Mouse (Mus musculus) layer of hippocampus, adult 9-11 months (tissue): ENCODE data around the gene Myo1f.

ENCODE experiments used
- DNase-seq: peaks from one replicate; pipeline ENCODE4 v3.0.0; 2022

The Myo1f gene

DNA sequence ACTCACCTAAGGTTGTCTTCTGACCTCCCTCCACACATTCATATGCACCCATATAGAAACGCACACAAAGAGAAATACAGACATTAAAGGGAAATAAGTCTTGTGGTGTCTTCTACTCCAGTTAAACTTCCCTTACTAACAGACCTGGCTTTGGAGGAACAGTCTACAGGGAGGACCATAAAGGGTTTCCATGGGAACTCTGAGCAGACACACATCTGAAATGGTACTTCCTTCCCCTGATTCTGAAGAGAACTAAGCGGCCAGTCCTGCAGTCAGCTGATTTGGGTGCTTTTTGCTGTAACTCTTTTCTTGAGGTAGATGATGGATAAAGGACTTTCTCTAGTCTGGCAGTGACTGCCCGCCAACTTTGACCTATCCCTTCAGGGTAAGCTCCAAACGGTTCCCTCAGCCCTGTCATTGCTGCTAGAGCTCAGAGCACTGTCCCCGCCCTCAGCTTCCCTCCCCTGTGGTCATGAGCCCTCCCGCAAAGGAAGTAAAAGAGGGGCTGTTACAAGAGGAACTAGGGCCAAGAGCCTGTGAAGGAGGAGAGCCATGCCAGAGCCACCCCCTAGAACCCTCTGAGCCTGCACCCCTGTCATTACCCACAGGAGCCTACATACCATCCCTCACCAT is at the start of gene Myo1f:
Gene Myo1f (plus strand): TSS at position 485 of the 633 bp plus-strand sequence.
- DNase-seq = peak; percentile 67

DNA sequence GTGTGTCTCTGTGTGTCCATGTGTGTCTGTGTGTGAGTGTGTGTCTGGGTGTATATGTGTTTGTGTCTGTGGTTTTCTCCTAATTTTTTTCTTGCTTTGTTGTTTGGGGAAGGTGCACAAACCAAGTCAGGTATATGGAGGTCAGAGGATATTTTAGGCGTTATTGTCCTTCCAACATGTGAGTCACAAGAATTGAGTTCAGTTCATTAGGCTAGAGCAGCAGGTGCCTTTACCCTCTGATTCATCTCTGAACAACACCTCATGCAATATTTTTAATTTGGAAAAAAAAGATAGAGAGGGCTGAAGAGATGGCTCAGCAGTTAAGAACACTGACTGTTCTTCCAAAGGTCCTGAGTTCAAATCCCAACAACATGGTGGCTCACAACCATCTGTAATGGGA is 47.1 kb upstream of the Myo1f start:
- DNase-seq = no peak

DNA sequence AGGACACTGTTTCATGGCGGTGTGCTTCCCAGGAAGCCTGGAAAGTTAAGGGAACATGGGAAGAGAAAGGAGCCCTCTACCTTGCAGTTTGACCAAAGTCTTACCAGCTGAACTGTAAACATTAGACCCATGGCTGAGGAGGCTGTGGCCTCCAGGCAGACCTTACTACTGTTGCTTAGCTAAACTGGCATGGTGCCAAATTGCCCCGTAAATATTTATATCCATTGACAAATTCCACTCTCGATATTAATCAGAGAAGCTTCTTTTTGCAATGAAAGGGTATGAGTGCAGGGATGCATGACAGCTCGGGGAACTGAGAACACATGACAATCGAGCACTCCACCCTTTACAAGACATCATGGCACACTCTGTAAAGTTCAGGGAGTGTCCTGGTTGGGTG is 45.3 kb upstream of the Myo1f start:
- no peak for DNase-seq

DNA sequence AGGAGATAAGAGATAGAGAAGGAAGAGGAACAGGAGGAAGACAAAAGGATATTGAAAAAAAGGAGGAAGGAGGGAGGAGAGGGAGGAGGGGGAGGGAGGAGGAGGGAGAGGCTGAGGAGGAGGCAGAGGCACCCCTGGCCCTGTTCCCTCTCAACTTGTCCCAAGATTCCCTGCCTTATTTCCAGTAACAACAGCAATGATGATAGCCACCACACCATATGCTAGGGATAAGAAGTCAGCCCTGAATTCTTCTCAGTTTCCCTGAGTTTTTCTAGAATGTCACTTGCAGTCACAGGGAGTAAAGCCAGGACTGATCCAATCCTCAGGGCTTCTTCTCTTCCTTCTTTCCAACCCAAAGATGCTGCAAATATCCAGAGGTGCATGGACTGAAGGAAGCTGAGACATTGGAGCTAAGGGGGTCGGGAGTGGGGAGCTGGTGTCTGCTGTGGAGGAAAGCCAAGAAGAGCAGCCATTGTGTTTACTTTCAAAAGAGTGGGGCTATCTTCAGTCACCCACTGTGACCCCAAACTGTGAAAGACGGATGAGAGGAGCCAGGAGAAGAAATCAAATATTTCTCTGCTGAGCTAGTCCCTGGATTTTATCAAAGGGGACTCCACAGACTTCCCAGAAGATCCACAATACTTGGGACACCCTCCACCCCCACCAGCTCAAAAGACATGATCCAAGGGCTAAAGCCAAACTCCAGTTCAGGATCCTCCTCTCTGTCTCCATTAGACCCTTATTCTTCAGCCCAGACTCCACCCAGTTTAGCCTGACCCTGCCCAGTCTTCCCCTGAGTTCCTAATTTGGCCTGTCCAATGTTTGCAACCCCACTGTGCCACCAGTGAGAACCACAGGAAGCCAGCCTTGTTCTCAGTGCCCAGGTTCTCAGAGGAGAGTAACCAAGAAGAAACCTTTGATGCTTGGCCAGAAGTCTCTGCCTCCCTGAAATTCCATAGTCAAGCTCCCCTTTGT is 42.8 kb upstream of the Myo1f start:
- DNase-seq = no peak

DNA sequence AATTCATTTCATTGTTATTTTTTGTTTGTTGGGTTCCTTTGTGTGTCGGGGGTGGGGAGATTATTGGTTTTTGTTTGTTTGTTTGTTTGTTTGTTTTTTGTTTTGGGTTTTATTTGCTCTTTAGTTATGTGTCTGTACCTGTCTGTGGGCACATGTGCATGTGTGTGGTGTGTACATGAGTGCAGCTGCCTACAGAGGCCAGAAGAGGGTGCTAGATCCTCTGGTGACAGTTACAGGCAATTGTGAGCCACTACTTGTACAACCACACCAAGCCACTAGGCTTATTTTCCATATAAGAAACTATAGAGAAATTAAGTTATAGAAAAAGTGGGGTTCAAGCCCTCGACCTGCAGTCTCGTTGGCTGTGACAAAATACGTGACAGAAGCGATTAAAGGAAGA is 41.6 kb upstream of the Myo1f start:
- DNase-seq = no peak

DNA sequence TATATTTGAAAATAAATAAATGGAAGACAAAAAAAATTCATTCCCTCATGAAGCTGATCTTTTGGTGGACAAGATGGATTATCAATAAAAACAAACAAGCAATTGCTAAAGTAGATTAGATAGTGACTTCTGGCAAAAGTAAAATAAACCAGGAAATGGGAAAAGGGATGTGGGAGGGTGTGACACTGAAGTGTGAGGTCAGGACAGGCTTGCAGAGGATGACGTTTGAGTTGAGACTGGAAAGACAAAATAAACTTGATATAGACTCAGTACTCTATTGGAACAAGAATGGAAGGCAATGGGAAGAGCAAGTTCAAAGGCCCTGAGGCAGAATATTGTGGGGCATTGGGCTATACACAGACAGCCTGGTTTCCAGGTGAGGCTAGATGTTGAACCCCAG is 35.1 kb upstream of the Myo1f start:
- no peak for DNase-seq

DNA sequence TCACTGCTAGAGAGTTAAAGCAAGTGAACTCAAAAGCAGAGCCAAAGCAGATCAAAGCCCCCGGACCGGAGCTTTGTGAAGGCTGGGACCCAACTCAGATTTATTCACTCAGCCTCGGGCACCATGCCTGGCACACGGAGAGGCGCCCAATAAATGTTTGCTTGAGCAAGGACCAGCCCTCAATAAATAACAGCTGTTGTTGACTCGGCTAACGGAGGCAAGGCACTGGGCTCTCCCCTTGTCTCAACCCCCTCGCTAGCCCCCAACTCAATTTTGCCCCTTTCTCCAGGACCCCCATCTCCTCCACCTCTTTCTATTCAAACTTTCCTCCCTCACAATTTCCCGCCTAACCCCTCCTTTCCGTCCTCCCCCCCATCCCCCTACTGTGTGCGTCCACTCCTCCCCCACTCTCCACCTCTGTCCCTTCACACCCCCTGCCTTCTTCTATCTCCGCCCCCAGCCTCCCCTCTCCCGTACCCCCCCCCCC is 32.0 kb upstream of the Myo1f start:
- DNase-seq = no peak

DNA sequence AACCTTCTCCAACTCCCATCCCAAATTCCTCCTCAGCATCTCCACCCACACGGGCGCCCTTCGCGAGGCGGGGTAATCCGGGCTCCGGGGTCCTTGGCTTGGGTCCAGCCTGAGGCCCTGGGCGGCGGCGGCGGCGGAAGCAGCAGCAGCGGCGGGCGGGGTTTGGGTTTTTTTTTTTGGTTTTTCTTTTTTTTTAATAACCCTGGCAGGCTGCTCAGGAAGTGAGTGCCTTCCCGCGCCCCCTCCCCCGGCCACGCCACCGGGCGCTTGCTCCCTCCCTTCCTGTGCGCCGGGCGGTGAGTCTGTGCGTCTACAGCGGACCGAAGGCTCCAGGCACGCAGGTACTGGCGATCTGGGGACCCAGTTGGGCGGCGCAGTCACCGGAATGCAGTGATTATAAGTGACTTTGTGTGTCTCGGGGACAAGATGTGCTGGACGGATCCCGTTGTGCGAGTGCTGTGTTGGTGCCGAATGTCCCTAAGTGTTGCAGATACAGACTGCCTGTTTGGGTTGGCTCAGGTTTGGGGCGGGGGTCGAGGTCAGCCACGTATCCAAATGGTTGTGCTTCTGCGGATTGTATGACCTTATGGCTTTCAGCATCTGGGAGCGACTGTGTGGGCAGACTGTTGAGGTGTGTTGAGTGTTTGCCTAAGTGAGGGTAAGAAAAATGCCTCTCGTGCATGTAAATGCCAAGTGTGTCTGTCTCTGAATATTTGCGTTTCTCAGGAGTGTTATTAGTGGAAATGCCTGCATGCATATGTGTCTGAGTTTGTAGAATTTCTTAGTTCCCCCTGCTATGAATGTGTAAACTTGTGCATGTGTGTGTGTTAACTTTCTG is 31.4 kb upstream of the Myo1f start, which contains the start of gene Adamts10:
Gene Adamts10 (plus strand): TSS at position 287 of the 838 bp plus-strand sequence.
- peak; percentile 40 for DNase-seq

DNA sequence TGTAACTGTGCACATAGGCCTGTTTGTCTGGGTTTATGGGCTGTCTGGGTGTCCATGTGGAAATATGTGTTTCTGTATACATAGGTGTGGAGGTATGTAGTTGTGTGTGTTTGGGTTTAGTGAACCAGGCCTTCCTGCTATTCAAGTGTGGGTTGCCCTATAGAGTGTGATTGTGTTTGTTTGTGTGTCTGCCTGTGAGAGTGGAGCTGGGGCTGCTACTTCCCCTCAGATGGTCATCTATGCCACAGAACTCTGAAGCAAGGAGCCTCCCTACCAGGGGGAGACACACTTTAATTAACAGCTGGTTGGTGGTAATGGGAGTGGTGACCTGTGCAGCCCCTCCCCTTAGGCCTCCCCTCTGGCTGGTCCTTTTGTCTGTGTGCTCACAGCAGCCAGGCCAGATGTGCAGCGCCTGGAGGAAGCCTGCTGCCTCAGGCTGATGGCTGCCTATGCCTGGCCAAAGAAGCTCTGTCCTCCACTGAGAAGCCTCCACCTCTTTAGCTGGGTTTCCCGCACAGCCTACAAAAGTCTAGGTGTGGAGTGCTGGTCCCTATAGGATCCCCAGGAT is 30.6 kb upstream of the Myo1f start:
- no peak for DNase-seq

DNA sequence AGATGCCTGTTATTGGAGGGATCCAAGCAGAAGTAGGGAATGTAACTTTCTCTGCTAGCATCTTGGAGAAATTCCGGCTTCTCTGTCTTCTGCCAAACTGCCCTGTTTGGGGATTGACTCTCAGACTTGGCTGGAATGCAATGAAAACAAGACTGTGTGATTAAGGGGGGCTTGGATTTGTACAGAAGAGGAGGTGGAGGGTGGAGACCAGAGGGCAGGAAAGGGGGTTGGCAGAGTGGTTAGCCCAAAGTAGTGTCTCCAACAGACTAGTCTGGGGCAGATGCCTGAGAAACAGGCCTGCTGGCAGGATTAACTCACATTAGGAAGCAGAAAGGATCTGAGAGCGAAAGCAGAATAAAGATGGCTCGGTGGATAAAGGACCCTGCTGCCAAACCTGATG is 29.0 kb upstream of the Myo1f start:
- DNase-seq = no peak

DNA sequence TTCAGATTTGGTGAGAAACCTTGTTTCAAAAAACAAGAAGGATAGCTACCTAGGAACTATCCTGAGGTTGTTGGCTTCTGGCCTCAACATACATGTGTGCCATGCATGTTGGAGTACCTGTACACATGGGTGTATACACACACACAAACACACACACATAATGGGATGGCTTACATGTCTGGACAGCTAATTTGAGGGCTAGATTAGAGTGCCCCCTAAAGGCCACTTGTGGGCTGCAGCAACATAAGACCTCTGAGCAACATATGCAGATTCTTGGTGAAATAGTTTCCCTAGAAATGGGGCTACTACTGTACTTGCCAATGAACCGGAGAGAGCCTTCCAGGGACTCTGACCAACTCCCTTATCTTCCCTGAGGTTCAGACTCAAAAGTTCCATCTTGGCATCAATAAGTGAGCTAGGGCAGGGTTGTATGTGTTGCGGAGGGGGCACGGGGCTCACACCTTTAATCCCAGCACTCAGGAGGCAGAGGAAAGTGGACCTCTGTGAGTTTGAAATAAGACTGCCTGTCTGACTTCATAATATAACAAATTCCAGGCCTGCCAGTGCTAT is 16.3 kb upstream of the Myo1f start:
- DNase-seq = no peak

DNA sequence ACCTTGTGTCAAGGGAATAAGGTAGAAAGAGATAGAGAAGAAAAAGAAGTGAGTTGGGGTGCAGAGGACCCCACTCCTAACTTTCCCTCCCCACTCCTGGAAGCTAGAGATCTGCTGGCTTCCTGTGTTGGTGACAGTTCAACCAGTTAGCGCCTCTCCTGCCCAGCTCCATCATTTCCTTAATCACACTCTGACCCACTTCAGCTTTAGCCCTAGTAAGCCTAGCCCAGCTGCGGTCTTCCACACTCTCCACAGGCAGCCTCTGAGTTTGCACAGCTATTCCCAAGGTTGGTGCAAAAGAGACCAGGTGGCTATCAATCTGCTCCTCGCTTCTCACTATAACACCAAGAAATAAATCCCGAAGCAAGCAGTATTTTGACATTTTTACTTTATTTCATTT is 15.6 kb upstream of the Myo1f start:
- DNase-seq = no peak

DNA sequence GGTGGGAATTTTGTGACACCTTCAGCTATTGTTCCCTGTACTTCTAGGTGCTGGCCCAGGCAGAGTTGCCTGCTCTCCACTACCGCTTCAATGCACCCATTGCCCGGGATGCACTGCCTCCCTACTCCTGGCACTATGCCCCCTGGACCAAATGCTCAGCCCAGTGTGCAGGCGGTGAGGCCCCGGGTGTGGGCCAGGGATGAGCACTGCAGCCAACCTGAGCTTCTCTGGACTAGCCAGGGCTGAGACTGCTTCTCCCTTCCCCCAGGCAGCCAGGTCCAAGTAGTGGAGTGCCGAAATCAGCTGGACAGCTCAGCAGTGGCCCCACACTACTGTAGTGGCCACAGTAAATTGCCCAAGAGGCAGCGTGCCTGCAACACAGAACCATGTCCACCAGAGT is 6.3 kb upstream of the Myo1f start:
- no peak for DNase-seq

DNA sequence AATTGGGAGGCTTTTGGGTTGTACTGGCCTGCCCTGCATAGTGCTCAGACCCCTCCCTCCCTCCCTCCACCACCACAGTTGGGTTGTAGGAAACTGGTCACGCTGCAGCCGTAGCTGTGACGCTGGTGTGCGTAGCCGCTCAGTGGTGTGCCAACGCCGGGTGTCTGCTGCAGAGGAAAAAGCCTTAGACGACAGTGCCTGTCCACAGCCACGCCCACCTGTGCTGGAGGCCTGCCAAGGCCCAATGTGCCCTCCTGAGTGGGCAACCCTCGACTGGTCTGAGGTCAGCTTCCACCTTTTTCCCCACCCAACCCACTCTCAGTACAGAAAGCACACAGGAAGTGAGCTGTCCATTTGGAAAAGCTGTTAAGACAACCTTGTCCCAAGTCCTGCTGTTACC is 5.1 kb upstream of the Myo1f start:
- no peak for DNase-seq

DNA sequence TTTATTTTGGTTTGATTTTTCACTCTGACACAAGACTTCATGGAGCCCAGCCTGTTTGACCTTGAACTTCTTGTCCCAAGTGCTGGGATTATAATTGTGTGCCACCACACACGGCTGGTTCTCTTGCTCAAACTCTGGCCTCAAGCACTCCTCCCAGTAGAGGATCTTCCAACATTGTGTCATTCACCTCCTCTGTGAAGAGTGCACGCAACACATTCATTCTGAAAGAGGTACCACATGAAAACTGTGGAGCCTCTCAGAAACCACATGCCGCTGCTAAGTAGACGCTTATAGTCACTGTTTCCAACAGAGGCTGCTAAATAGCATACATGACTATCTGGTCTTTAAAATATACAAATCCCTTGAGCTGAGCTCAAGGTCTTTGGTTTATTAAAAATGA is 3.4 kb upstream of the Myo1f start:
- no peak for DNase-seq

DNA sequence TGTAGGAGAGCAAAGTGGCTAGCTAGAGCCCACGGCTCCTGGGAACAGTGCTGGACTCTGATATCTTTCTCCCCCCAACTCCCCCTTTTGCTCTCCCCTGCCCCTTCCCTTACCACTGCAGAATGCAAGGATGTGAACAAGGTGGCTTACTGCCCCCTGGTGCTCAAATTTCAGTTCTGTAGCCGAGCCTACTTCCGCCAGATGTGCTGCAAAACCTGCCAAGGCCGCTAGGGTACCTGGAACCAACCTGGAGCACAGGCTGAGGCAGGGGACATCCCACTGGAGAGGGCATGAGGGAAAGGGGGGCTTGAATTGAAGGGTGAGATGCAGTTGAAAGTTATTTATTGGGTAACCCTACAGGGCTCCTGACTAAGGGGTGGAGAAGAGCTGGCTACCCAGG is 2.5 kb upstream of the Myo1f start:
- DNase-seq = no peak

DNA sequence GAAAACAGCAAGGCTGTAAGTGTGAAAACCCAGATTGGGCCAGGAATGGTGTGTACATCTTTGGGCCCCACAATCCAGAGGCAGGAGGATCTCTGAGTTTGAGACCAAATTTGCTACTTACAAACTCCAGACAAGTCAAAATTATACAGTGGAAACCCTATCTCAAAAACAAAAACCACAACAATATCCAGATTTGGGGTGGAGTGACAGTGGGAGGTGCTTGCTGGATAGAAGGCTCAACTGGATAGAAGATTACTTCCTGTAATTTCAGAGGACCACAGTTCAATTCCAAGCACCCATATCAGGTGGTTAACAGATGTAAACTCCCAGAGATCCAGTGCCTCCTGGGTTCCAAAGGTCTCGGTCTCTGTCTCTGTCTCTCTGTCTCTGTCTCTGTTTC is 971 bp upstream of the Myo1f start:
- DNase-seq = no peak

DNA sequence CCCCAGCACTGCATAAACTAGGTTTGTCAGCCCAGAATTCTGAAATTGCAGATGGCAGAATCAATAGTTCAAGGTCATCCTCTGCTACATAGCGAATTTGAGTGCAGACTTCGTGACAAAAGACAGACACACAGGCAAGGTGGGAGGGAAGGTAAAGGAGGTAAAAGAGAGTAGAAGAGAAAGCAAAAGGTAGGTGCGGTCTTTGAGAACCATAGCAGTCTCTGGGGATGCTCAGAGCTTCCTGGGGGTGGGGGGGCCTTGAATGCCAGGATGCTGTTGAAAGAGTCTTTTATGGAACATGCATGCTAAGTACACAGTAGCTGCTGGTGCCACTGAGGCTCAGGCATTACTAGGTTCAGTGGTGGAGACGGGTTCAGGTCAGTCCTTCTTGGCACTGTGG is 2.4 kb downstream of the Myo1f start:
- no peak for DNase-seq

DNA sequence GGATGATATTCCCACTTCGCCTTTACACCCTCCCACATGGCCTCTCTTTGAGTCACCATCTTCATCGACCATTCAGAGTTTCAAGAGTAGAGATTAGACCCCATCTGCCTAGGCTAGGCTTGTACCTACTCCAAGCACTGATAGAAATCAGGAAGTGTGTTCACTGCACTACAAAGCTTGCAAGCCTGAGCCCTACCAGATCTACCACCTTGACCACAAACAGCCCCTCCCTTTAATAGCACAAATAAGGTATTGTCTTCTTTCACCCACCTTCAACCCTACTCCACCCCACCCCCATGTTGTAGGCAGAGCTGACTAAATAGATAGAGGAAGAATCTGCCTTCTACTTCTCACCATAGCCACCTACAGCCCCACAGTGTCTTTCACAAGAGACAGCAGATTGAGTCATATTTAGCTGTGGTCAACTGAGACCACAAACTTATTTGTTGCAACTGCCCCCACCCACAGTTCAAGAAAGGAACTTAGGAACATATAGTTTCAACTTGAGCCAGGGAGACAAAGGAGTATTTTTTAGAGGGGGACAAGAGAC is 8.1 kb downstream of the Myo1f start:
- DNase-seq = peak; percentile 75

DNA sequence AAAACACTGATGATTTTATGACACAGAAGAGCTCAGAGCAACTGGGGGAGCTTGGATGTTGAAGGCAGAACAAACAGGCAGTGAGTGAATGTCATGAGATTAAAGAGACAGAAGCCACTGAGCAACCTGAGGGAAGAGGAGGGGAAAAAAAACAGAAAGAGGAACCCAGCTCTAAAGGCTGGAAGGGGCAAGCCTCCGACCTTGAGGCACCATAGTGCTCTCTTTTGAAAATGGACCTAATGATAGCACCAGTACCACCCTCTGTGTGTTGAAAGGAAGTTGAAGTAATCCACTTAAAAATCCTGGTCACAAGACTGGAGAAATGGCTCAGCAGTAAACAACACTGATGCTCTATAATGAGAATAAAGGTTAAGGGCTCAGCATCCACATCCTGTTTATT is 9.1 kb downstream of the Myo1f start:
- peak; percentile 32 for DNase-seq

DNA sequence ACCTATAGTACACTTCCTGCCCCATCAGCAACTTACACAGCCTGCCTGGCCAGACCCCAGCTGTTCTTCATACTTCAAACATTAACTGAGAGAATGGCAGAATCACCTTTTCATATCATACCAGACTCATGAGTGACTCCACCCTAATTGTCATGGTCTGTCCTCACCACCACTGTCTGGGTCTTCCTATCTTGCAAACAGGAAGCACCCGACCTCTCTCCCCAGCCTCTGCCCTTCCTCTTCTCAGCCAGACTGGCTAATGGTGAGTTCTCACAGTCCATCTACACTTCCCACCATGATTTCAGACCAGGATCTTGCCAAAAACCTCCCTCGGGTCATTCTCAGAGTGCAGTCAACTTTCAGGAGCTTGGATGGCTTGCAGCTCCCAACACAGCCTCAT is 10.7 kb downstream of the Myo1f start:
- DNase-seq = peak; percentile 55

DNA sequence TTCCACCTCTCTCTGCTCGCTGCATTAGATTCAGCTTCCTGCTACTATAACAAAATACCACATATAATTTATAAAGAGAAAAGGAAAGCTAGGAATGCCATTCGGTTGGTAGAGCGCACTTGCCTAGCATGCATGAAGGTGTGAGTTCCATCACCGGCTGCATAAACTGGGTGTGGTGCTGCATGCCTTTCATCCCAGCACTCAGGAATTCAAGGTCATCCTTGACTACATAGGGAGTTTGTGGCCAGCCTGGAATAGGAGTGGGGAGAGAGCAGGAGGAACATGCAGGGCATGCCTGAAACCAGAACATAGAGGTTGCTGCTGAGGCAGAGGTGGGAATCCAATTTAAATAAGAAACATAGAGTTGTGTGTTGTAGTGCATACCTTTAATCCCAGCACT is 28.6 kb downstream of the Myo1f start:
- no peak for DNase-seq
